Mouse (Mus musculus): ENCODE data around the gene Tfeb. TPM values are rescaled to one million over a fixed set of nuclear protein-coding genes. Genes with fewer than 3 reads are reported as not detected.
A peak's percentile ranks its signal among the peaks of the same experiment; 100 is the strongest.

Gene Tfeb
- polyA plus RNA-seq, 1 experiment, result 3.2 TPM

DNA sequence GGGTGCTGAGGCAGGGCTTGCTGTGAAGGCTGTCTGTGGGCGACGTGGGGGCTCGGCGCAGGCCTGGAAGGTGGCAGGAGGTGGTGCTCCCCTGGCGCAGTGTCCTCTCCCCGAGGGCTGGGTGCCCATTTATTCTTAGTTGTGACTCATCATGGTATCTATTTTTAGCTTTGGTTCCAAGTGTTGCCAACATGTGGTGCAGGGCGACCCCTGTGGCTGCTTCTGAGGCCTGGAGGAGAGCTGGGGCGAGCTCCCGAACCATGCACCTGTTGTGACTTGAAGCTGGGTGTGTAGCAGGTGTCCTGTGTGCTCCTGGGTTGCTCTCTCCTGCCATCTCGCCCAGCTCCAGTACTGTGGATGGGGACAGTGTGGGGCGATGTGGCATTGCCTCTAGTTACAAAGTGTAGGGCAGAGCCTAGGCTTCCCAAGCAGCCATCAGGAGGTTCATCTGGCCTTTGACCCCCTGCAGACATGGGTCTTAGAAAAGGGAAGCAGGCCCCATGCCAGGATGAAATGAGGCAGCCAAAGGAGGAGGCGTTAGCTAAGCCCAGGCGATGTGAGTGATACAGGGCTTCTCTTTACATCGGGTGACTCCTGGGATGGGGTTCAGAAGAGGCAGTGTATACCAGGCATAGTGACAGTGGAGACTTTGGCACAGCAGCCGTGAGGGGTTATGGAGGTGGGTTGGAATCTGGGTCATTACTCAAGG, 23.0 kb downstream of the Tfeb start:
- DNase-seq (ENCODE audit: low read depth), result no peak
- TF ChIP-seq POLR2A (IDR thresholded peaks at IDR 0.05; ENCODE audit: borderline replicate concordance, extremely low read depth, insufficient read depth, insufficient read length, poor library complexity, severe bottlenecking) (no peak), CTCF (IDR thresholded peaks at IDR 0.05; ENCODE audit: borderline replicate concordance, extremely low read depth, insufficient read depth, insufficient read length) (no peak)

DNA sequence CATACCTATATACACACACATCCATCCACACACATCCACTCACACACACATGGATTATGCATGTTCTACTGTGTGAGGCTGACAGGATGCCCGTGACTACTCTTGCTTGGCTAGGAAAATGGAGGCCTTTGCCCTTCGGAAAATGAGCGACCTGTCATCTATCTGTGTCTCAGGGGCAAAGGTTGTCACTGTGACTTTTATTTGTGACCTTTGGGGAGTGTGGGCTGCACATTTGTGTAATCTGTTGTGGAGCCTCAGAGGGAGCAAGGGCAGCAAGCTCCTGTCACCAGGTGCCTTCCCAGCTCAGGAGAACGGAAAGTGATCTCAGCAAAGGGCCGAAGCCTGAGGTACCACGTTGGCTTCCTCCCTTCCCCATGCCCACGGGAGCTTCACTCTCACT, 25.2 kb downstream of the Tfeb start:
- TF ChIP-seq POLR2A (IDR thresholded peaks at IDR 0.05; ENCODE audit: borderline replicate concordance, extremely low read depth, insufficient read depth, insufficient read length, poor library complexity, severe bottlenecking) (no peak), CTCF (IDR thresholded peaks at IDR 0.05; ENCODE audit: borderline replicate concordance, extremely low read depth, insufficient read depth, insufficient read length) (no peak)
- DNase-seq (ENCODE audit: low read depth), result no peak

DNA sequence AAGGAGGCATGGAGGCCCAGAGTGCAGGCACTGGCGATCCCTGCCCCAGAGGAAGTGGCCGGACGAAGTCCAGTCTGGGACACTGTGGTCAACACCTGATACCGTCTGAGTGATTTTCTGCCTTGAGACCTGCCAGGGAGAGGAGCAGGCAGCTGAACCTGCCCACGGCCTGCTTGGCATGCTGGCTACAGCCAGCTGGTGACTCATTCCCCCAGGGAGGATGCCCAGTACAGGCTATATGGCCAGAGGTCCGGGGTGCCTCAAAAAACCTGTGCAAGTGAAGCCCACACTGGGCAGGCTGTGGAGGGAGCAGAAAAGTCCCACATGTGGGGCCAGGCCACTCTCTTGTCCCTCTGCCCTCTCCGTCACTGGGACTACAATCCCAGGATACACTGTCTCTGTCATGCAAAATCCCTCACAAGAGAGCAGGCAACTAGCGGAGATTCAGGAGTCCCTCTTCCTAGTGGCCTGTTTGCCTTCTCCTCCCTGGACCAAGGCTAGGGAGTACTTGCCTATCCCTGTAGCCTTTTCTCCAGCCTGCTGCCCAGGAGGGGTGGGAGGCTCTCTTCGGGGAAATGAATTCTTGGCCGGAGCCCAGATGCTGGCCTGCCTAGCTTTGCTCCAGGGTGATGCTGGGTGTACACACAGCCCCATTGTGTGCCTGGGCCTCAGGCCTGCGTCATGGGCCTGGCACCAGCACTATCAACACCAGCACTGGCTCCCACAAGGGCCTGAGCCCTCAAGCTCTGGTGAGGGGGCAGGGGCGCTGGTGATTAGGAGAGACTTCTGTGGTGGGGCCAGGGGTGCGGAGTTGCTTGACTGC, 25.9 kb downstream of the Tfeb start:
- TF ChIP-seq CTCF (IDR thresholded peaks at IDR 0.05; ENCODE audit: borderline replicate concordance, extremely low read depth, insufficient read depth, insufficient read length), result no peak
- no peak for TF ChIP-seq POLR2A (IDR thresholded peaks at IDR 0.05; ENCODE audit: borderline replicate concordance, extremely low read depth, insufficient read depth, insufficient read length, poor library complexity, severe bottlenecking)
- peak; percentile 94 for DNase-seq (ENCODE audit: low read depth)

DNA sequence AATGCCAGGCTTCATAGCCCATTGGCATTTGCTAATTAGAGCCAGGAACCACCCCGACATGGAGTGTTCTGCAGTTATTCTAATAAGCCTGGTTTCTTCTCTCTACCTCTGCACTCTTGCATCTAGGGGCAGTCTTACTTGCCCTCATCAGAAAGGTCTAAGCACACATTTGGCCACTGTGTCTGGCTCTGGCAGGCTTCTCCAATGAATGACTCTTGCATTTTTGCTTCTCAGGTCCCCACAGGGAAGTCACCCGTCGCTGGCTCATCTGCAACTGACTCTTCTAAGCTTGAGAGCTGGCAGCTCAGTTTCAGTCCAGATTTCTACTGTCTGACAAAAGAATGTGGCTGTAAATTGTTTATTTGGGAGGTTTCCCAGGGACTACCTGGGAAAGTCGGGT, 29.2 kb downstream of the Tfeb start:
- TF ChIP-seq CTCF (IDR thresholded peaks at IDR 0.05; ENCODE audit: borderline replicate concordance, extremely low read depth, insufficient read depth, insufficient read length) (no peak), POLR2A (IDR thresholded peaks at IDR 0.05; ENCODE audit: borderline replicate concordance, extremely low read depth, insufficient read depth, insufficient read length, poor library complexity, severe bottlenecking) (no peak)
- no peak for DNase-seq (ENCODE audit: low read depth)

DNA sequence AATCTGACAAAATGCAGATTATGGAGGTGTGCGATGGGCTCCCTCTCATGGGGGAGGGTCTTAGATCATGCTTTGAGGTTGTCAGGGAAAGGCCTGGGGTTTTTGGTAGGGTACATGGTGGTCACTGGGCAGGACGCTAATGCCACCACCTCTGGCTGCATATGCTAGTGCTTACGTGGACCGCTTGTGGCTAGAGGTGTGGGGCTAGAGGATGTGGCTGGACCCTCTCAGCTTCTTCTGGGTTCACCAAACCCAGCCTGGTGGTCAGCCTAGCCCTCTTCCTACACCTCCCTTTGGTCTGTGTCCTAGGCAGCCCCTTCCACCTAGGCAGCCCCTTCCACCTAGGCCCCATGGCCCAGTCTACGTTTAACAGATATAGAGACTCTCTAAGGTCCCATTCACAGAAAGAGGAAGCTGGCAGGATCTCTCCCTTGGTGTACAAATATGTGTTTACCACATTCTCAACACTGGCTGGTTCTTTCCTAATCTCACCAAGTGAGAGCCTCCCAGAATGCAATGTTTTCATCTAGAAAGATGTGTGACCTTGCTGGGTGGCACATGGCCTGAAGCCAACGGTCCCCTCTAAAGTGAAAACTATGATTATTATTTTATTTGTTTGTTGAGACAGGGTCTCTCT, 29.7 kb downstream of the Tfeb start:
- TF ChIP-seq CTCF (IDR thresholded peaks at IDR 0.05; ENCODE audit: borderline replicate concordance, extremely low read depth, insufficient read depth, insufficient read length), result no peak
- no peak for TF ChIP-seq POLR2A (IDR thresholded peaks at IDR 0.05; ENCODE audit: borderline replicate concordance, extremely low read depth, insufficient read depth, insufficient read length, poor library complexity, severe bottlenecking)
- no peak for DNase-seq (ENCODE audit: low read depth)

DNA sequence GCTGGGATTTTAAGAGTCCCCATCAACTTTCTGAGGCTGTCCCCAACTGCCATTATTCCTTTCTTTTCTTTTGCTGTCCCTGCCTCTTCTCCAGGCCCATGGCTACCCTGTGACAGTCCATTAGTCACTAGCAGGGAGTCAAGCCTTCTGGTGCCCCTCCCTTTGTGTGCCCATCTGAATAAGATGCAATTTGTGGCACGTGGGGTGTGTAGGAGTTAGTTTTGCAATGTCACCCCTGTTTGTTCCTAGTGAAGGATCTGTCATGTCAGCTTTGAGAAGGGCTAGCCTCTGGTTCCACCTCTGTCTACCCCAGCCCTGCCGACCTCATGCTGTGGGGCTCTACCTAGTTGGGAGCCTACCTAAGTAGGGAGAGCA, 30.2 kb downstream of the Tfeb start:
- no peak for DNase-seq (ENCODE audit: low read depth)

DNA sequence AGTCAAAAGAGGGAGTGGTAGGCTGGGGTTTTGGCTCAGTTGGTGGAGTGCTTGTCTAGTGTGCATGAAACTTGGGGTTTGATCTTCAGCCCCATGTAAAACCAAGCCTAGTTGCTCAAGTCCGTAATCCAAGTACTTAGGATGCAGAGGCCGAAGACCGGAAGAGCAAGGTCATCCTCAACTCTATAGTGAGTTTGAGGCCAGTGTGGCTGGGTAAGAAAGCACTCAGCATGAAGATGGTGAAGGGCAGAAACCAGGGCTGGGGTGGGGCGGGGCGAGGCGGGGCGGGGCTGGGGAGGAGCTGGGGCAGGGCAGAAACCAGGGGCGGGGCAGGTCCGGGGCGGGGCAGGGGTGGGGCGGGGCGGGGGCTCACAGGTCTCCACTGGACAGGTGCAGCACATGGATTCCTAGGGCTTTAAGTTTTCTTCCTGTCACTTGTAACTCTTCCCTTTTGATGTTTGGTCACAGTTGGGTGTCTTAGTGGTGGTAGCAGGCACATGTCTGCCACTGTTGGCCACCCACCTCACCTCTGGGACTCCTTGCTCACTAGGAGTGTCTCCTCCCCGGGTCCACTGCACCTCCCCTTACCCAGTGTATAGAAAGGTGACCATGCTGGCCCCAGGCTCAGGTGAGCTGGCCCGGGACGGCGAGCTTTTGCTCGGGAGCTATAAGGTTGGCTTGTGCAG, 30.8 kb downstream of the Tfeb start:
- no peak for DNase-seq (ENCODE audit: low read depth)
- TF ChIP-seq CTCF (IDR thresholded peaks at IDR 0.05; ENCODE audit: borderline replicate concordance, extremely low read depth, insufficient read depth, insufficient read length) (no peak), POLR2A (IDR thresholded peaks at IDR 0.05; ENCODE audit: borderline replicate concordance, extremely low read depth, insufficient read depth, insufficient read length, poor library complexity, severe bottlenecking) (no peak)

More for the DNA sequence above, 30.2 kb downstream of the Tfeb start:
- no peak for TF ChIP-seq POLR2A (IDR thresholded peaks at IDR 0.05; ENCODE audit: borderline replicate concordance, extremely low read depth, insufficient read depth, insufficient read length, poor library complexity, severe bottlenecking)
- no peak for TF ChIP-seq CTCF (IDR thresholded peaks at IDR 0.05; ENCODE audit: borderline replicate concordance, extremely low read depth, insufficient read depth, insufficient read length)

DNA sequence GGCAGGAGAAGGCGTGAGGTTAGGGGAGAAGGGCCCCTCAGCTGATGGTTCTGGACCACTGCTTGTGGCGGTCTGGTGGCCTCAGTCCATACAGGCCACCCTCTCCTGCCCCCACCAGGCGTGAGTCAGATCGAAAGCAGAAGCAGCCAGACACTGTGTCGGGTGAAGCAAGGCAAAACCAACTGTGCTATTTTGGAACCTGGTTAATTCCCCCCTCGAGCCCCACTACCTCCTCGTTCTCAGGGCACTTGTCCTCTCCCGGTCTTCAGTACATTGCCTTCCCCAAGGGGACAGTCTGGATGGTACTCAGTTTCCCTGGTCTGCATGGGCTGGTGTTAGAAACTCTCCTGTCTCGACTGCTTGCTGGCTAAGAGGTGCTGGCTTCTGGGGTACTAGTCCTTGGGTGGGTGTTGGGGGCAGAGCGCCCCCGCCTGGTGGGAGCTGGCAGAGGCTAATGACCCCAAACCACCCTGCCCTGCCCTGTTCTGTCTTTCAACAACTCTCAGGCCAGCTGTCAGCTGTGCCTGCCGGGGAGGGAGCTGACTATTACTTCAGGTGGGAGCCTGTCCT, 32.0 kb downstream of the Tfeb start:
- no peak for TF ChIP-seq POLR2A (IDR thresholded peaks at IDR 0.05; ENCODE audit: borderline replicate concordance, extremely low read depth, insufficient read depth, insufficient read length, poor library complexity, severe bottlenecking)
- peak; percentile 24; the same call in 1 of the 2 replicates for TF ChIP-seq CTCF (IDR thresholded peaks at IDR 0.05; ENCODE audit: borderline replicate concordance, extremely low read depth, insufficient read depth, insufficient read length)
- DNase-seq (ENCODE audit: low read depth), result no peak

DNA sequence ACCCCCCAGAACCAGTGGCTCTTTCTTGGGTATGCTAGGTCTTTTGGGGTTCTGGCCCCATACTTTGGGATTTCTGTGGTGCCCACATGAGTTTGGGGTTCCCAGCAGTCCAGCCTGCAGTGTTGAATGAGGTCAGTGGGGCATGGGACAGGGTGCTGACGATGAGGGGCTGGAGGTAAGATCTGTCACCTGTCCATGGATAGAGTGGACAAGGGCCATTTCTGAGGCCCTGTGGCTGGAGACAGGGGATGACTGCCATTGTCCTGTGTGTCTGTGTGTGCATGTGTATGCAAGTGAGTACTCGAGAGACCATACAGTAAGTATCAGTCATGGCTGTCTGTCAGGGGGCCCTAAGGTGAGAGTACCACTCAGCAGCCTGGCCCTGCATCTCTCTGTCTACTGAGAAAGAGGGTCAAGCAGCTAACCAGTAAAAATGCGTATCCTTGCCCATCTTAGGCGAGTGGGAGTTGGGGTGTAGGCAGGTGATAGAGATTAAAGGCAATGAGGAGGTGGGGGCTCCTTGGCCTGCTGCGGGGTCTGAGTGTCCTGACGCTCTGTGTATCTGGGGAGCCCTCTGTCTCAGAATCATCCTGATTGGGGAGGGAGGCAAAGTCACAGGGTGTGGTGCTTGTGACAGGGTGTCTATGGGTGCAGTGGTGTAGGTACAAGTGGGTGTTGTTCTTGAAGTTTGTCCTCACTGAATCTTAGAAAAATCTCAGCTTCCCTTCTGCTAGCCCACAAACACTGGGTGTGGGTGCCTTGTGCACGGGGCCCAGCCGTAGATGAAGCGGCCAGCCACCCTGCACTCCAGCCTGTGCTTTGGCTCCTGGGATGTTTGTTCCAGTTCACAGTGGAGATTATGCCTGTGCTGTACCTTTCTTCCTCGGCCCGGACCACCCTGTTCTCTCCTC, 32.8 kb downstream of the Tfeb start:
- TF ChIP-seq POLR2A (IDR thresholded peaks at IDR 0.05; ENCODE audit: borderline replicate concordance, extremely low read depth, insufficient read depth, insufficient read length, poor library complexity, severe bottlenecking), result no peak
- TF ChIP-seq CTCF (IDR thresholded peaks at IDR 0.05; ENCODE audit: borderline replicate concordance, extremely low read depth, insufficient read depth, insufficient read length), result no peak
- no peak for DNase-seq (ENCODE audit: low read depth)

DNA sequence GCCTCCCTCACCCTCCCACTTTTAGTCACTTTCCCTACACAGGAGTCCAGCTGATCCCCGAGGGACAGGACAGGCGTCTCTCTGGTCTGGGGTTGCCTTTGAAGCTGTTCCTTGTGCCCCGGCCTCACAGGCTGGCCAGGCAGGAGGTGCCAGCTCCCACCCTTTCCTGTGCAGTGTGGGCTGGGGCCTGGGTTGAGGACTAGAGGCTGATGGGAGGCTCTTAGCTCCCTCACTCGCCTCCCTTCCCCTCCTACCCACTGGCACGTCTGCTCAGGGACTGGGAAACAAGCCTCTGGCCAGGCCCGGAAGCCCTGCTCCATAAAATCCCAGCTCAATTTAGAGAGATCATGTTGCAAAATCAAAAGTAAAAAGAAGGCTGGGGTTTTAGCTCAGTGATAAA, 36.8 kb downstream of the Tfeb start:
- TF ChIP-seq POLR2A (IDR thresholded peaks at IDR 0.05; ENCODE audit: borderline replicate concordance, extremely low read depth, insufficient read depth, insufficient read length, poor library complexity, severe bottlenecking) (no peak), CTCF (IDR thresholded peaks at IDR 0.05; ENCODE audit: borderline replicate concordance, extremely low read depth, insufficient read depth, insufficient read length) (no peak)
- DNase-seq (ENCODE audit: low read depth), result no peak
